Mouse (Mus musculus): ENCODE results near the gene Svep1. TPM values are rescaled to one million over a fixed set of nuclear protein-coding genes. Genes with fewer than 3 reads are reported as not detected.
A peak's percentile ranks its signal among the peaks of the same experiment; 100 is the strongest.

The Svep1 gene
- total RNA-seq, 4 experiments from 2014 or later = 3.7 to 5.1 (median 3.9) TPM

DNA sequence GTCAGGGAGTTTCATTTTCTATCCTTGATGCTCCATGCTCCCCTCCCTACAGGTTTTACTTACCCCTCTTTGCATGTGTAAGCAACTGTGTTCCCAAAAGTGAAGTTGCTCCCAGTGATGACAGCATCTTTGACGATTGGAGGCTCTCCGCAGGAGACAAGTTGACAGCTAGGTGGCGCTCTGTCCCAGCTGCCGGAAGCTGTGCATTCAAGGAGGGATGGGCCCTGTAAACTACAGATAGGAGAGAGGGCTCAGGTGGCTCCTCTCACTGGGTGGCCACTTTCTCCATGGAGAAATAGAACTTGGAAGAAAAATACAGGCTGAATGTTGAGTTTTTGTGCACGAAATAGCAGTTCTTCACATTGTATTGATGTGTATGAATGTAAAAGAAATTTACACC is 124.1 kb downstream of the Svep1 start:
- peak; percentile 40 for DNase-seq (ENCODE audit: low spot score)

DNA sequence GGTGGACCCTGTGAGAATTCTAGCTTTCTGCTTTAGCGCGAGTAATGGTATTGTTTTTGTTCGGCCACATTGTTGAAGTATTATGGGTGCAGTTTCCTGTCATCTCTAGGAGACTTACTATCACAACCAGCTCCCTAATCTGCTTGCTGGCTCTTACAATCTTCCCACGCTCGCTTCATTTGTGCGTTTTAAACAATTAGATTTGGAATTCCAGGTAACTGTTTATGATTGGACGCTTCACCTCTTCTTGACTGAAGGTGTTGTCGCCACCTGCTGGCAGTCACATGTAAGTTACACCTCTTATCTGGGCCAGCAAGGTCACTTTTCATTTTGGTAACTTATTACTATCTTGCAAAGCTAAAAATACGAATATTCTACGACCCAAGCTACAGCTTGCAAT is 127.0 kb downstream of the Svep1 start:
- peak; percentile 33 for DNase-seq (ENCODE audit: low spot score)

DNA sequence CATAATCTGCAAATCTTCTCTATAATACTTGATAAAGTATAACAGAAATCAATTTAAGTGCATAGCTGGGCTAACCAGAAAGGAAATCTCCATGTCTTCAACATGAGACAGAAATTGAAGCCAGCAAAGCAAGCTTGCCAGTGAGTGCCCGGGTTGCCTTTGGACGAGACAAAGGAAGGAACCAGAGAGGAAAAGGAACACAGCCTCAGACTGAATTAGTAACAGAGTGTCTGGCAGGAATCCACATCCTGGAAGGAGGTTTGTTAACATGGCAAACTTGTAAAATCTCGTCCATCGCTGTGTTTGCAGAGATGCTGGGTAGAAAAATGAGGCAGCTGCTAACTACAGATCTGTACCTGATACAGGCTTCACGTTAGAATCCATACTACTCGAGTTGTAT is 128.7 kb downstream of the Svep1 start:
- DNase-seq (ENCODE audit: low spot score) = no peak

DNA sequence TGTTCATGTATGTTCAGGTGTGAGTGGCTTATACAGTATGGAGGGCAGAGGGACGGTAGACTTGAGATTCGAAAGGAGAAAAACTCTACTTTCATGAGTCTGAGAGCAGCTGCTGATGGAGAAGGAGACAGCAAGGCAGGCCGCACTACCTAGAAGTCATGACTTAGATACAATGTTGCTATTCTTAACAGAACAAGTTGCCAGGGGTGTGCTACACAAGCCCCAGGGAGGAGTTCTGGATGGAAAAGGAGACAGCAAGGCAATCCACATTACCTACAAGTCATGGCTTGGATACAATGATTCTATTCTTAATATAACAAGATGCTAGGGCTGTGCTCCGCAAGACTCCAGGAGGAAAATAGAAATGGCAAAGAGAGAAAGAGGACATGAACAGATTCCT is 129.1 kb downstream of the Svep1 start:
- DNase-seq (ENCODE audit: low spot score) = no peak

DNA sequence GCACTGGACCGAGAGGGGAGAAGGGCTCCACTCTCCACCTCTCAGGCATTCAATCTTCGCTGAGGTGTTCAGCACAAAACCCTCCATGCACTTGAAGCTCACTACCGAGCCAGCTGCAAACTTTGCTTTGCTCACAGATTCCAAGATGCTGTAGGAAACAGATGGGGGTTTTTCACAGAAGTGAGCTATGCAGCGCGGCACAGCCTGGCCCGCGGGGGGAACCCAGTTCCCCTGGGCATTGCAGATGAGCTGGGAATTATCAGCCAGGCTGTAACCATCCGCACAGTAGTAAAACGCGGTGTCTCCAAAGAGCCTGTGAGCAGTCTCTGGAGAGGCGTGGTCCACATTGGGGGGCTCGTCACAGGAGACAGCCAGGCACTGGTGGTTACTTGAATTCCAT is 133.8 kb downstream of the Svep1 start:
- DNase-seq (ENCODE audit: low spot score) = no peak

DNA sequence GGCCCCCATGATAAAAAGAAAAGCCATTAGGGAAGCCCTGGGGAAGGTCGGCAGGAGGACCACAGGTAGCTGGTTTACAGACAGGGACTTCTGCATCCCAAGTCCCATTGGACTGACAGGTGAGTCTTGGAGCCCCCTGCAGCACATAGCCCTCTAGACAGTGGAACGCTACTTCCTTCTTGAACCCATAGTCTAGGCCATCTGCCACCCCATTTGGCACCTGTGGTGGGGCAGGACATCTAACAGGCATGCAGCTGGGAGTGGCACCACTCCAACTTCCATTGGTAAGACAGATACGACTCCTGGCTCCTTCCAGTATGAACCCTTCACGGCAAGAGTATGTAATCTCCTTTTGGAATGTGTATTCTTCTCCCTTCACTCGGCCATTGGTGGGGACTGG is 137.8 kb downstream of the Svep1 start:
- DNase-seq (ENCODE audit: low spot score) = no peak

DNA sequence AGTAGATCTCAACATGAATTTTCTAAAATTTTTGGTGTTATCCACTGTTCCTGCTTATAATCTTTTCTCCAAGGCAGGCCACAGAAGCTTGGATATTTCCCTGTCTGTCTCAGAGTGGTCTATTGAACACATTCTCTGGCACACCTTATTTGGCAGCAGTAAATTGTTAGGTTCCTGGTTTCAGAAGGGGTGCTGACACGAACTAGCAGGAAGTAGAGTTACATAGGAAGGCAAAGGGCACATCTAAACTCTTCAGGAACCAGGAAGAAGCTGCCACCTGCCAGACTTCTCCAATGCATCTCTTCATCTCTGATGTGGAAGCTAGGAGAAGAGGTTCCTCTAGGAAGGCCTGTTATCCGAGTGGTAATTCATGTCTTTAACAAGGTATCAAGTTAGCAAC is 141.9 kb downstream of the Svep1 start:
- DNase-seq (ENCODE audit: low spot score) = no peak

DNA sequence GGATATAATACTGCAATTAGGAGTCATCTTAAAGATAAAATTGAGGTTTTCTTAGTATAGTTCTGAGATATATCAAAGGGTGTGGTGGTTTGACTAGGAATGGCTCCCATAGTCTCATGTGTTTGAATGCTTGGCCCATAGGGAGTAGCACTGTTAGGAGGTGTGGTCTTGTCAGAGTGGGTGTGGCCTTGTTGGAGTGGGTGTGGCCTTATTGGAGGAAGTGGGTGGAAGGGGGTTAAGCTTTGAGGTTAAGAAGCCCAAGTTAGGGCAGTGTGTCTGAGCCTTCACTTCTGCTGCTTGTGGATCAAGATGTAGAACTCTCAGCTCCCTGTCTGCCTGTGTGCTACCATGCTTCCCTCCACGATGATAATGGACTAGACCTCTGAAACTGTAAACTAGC is 143.7 kb downstream of the Svep1 start:
- DNase-seq (ENCODE audit: low spot score) = no peak

DNA sequence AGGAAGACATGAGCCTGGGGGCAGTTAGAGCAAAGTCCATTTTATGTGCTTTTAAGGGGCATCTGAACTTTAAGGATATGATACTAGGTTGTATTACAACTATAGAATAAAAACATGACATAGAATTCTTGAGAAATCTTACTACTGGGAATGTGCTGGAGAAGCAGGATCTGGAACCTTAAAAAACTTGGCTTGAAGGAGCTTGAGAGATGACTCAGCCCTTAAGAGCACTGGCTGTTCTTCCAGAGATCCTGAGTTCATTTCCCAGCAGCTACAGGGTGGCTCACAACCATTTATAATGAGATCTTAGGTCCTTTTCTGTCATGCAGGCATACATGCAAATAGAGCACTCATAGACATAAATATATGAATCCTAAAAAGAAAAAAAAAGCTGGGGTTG is 151.0 kb downstream of the Svep1 start:
- peak; percentile 5 for DNase-seq (ENCODE audit: low spot score)

DNA sequence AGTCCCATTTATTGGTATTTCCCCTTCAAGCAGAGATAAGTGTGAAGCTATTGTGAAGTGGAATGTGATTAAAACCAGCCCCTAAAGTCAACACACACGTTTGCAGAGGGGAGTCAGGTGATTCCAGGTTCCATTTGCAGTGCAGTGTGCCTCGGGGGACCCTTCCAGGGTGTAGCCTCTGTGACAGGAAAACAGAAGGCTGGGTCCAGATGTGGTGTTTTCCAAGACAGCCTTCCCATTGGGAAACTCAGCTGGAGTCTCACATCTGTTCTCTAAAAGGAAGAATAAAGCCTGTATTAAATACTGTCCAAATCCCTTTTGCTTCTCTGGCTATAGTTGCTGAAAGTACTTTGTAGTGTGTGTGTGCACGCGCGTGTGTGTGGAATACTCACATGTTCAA is 152.2 kb downstream of the Svep1 start:
- peak; percentile 8 for DNase-seq (ENCODE audit: low spot score)

DNA sequence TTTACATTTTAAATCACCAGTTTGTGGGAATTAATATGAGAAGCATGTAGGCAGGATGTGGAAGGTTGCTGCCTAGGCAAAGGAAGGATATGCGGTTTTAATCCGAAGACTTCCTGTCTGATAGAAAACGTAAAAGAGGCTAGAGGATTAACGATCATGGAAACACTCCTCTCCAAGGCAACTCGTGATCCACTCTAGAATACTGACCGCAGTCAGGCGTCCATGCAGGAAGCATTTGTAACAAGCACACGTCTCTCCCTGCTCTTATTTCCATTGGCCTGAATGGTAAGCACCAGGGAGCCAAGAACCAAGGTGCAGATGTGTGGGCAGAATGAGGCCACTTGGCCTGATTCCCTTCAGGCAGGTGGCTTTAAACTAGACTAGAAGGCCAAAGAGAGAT is 155.9 kb downstream of the Svep1 start:
- DNase-seq (ENCODE audit: low spot score) = no peak

DNA sequence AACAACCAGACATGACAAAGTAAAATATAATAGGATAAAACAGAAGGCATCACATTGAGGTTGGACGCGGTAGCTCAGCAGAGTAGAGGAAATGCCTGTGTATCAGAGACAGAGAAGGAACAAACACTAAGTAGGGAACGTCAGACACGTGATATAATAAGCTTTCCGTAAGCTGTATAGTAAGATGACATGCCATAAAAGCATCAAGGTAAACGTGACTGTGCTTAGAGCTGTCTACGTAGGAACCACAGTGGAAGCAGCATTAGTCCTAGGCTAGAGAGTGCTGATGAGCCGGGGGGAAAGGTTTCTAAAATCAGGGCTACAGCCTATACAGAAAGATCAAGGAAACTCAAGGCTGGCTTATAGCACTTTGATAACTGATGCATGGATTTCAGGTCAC is 156.4 kb downstream of the Svep1 start:
- no peak for DNase-seq (ENCODE audit: low spot score)

DNA sequence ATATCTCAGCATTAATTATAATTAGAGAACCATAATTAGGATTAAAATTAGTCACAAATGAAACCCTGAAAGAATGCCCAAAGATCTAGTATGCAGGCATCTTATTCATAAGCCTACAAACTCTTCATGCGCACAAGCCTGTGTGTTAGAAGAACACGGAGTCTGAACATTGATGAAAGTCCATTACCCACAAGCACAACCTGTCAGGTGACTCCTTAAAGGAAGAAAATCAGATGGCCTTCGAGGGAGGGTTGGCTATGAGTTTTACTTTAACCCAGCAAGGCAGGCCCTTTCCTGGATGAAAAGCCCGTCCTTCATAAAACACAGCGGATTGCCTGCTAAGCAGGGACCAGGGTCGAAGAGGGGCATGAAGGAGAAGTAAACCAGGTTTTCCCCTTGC is 161.8 kb downstream of the Svep1 start:
- no peak for DNase-seq (ENCODE audit: low spot score)

DNA sequence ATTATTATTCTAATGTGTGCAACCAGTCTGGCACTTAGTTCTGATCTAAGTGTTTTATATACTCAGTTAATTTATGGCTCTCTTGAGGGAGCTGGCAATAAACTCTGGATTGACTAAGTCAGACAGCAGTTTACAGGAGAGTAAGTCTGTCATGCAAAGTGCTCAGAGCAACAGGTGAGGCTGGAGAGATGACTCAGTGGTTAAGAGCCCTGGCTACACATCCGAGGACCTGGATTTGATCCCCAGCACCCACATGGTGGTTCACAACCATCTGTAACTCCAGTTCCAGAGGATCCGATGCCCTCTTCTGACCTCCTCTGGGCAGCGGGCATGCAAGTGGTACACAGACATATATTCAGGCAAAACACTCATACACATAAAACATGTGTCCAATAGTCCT is 162.3 kb downstream of the Svep1 start:
- DNase-seq (ENCODE audit: low spot score) = no peak

DNA sequence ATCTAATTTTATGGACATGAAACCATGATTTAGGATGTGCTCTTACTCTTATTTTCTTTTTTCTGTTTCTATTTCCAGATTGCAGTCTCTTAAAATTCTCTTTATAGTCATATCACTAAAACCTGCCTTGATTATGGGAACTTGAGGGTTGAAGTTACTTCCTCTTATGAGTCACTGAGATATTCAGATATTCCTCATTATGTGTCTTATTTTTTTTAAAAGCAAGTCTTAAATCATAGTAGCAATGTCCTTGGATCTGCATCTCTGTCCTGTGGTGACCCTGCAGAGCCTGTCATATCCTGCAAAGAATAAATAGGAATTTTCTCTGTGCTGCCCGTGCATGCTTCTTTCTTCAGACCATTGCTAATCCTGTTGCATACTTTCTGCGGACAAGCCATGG is 166.6 kb downstream of the Svep1 start:
- no peak for DNase-seq (ENCODE audit: low spot score)

DNA sequence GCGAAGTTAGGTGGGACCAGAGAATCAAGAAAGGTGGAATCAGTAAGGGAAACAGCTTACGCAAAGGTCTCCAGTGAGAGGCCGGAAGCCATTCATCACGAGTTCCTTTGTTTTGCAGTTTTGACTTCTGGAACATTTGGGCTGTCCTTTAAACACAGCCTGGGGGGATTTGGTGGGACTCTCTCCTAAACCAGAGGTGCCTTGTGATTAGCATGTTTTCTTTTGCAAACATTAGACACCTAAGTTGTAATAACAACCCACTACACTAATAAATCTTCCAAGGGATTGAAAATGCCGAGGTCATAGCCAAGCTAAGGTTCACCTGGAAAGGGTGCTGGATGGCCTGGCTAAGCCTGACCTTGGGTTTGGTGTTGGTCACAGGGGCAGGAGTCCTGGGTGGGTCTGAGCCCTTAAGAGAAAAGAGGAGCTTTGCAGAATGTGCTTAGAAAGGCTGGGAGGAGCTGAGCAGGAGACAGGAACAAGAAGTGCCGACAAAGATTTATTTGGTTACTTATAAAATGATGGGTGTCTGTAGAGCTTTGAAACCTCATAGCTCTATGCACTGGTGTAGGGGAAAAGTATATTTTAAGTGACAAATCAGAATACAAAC is 169.5 kb downstream of the Svep1 start:
- no peak for DNase-seq (ENCODE audit: low spot score)

DNA sequence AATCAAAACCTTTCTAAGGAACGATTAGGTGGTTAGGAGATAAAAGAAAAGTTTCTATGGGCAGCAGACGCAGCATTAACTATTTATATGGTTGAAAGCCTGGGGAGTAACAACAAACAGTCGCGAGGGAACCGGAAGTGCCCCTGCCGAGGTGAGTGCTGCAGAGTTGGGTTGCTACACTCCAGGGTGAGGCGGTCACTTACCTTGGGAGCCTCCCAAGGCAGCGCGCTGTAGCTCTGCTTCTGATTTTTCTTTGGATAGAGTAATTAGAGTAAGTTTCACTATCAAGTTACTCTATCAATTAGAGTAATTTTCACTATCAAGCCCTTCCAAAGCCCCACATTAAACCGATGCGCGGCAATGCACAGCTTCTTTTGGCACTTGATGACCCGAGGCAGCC is 172.0 kb downstream of the Svep1 start:
- no peak for DNase-seq (ENCODE audit: low spot score)

DNA sequence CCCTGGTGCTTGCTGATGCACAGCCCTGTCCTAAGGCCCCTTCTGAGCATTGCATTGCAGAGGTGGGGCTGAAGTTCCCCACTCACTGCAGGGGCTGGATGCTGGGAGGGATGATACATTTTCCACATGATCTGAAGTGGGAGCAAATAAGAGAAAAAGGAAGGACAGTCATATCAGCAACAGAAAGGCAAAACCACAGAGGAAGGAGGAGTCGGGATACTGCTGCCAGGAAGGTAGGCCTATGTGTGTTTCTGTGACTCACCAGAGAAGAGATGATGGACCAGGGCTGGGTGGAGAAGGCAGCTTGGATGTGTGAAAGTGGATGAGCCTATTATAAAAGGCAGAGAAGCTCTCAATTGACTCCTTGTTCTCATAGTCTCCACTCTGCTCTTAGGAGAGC is 173.9 kb downstream of the Svep1 start:
- no peak for DNase-seq (ENCODE audit: low spot score)

DNA sequence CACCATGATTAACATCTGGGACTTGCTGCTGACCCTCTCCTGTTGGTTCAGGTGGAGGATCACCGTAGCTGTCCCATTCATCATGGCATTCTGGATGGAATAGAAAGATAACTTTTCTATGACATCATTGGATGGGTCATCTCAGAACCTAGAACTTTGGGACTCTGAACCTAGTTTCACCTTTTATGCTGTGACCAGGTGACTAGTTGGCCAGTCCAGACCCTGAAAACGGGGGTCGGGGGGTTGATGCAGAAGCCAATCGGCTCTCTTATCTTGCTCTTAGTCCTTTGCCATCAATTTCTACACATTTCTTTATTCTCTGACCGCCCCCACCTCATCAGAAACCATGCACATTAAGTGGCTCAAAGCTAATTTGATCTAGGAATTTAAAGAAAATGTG is 197.6 kb downstream of the Svep1 start, which contains the start of gene Txndc8:
Gene Txndc8, minus strand, starts transcription at position 101 of the 400 bp plus-strand sequence.
- no peak for DNase-seq (ENCODE audit: low spot score)

DNA sequence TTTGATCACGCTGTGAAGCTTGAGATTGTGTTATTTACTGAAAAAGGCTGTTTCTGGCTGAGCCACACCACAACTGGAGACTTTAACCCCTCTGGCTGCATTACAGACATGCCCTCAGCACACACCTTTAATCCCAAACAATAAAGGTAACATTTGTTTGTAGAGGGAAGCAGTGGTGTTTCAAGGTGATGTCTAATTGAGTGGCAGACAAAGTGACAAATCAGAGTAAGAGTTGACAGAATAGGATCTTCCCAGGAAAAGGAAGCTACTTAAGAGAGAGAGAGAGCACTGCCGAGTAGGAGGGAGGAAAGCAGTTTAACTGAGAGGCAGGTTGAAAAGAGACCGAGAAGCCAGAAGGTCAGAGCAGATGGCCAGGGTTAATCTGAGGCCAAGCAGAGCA is 203.2 kb downstream of the Svep1 start:
- no peak for DNase-seq (ENCODE audit: low spot score)
